Mouse (Mus musculus) limb, embryonic 14.5 days (tissue): ENCODE measurements at regions not wholly inside any gene's neighbourhood (a gene's known extent, or its start where the extent isn't known, plus 50 kb on each side); places are given as distances from the start of the nearest gene placed in this dataset.

ENCODE experiments used
- ATAC-seq: fragments of 200-750 bp; cut with Nextera tagmentation; 2 replicates; pipeline ENCODE4 v1.8.0; 2017; ENCODE audit warnings: low read depth, moderate number of reproducible peaks, moderate TSS enrichment; ENCODE audit not compliant: low FRiP score
- DNase-seq: peaks from one replicate; pipeline ENCODE4 v3.0.0-alpha.2; 2015; ENCODE audit warnings: low spot score
- H3K27ac ChIP-seq: fragments of 300-500 bp; sonication (generic); replicated peaks from 2 replicates; pipeline ENCODE4 v1.5.1; 2014; ENCODE audit warnings: low read depth, mild to moderate bottlenecking, low read length, moderate library complexity, mixed read lengths
- H3K27me3 ChIP-seq: fragments of 300-500 bp; sonication (generic); 2 replicates; pipeline ENCODE4 v1.6.1; 2014; ENCODE audit warnings: low read length, mixed read lengths; ENCODE audit not compliant: control insufficient read depth, insufficient read depth
- H3K36me3 ChIP-seq: fragments of 300-500 bp; sonication (generic); 2 replicates; pipeline ENCODE4 v1.6.1; 2014; ENCODE audit warnings: mild to moderate bottlenecking, low read length, moderate library complexity, mixed read lengths; ENCODE audit not compliant: control insufficient read depth, insufficient read depth
- H3K4me1 ChIP-seq: fragments of 300-500 bp; sonication (generic); 2 replicates; pipeline ENCODE4 v1.6.1; 2014; ENCODE audit warnings: antibody characterized with exemption, low read length, mixed read lengths; ENCODE audit not compliant: control insufficient read depth, insufficient read depth
- H3K4me2 ChIP-seq: fragments of 300-500 bp; sonication (generic); replicated peaks from 2 replicates; pipeline ENCODE4 v1.6.1; 2014; ENCODE audit warnings: low read depth, mild to moderate bottlenecking, low read length, moderate library complexity; ENCODE audit not compliant: severe bottlenecking
- H3K4me3 ChIP-seq: fragments of 300-500 bp; sonication (generic); replicated peaks from 2 replicates; pipeline ENCODE4 v1.5.1; 2014; ENCODE audit warnings: low read length
- H3K9ac ChIP-seq: fragments of 300-500 bp; sonication (generic); 2 replicates; pipeline ENCODE4 v1.6.1; 2014; ENCODE audit warnings: mild to moderate bottlenecking, low read depth, low read length, moderate library complexity; ENCODE audit not compliant: severe bottlenecking
- H3K9me3 ChIP-seq: fragments of 300-500 bp; sonication (generic); 2 replicates; pipeline ENCODE4 v1.6.1; 2016; ENCODE audit warnings: low read length; ENCODE audit not compliant: control insufficient read depth
- POLR2A ChIP-seq: fragments of 200-500 bp; IDR thresholded peaks from 2 replicates; pipeline ENCODE4 v1.8.0; 2012; ENCODE audit warnings: inconsistent platforms, mild to moderate bottlenecking, moderate library complexity, borderline replicate concordance; ENCODE audit not compliant: insufficient read depth, insufficient read length; ENCODE audit errors: extremely low read depth
- WGBS: fragments of 180-500 bp; shearing (Covaris S2); extraction: QIAGEN DNeasy Blood & Tissue Kit; methylation state at CpG from one replicate; pipeline ENCODE4 v1.1.7; 2014; 5-methylcytosine and 5-hydroxymethylcytosine counted together

GRCm38 (mm10) chr9:84376621-84377020, 451.7 kb downstream of the Bckdhb start:
- Histone ChIP-seq H3K27me3 (no peaks in the 10 kb centered on the region), H3K4me1 (no peaks in the 10 kb centered on the region), H3K4me2 (no peak overlapping the region), H3K4me3 (no peak overlapping the region), H3K9ac (no peak overlapping the region), H3K9me3 (0 out of 2 replicates have a peak, but pooled peaks cover 4% of the 10 kb centered on the region), H3K36me3 (no peaks in the 10 kb centered on the region), H3K27ac (no peak overlapping the region)
- DNase-seq (no peak), ATAC-seq (no peak)
- 91% methylated on average over 6 of the region's 6 CpGs for WGBS
- TF ChIP-seq POLR2A: no peak

GRCm38 (mm10) chr9:84381942-84382341, 457.0 kb downstream of the Bckdhb start:
- Histone ChIP-seq H3K4me3 (no peak overlapping the region), H3K9ac (no peak overlapping the region), H3K27ac (no peak overlapping the region), H3K9me3 (no peaks in the 10 kb centered on the region), H3K4me2 (no peak overlapping the region), H3K4me1 (no peaks in the 10 kb centered on the region), H3K27me3 (no peaks in the 10 kb centered on the region), H3K36me3 (no peaks in the 10 kb centered on the region)
- ATAC-seq (no peak), DNase-seq (no peak)
- TF ChIP-seq POLR2A: no peak

GRCm38 (mm10) chr9:84389831-84390230, 464.9 kb downstream of the Bckdhb start:
- 93% methylated on average over 3 of the region's 3 CpGs for WGBS
- no peak for TF ChIP-seq POLR2A
- ATAC-seq (no peak), DNase-seq (no peak)
- no peak overlapping the region for H3K9ac ChIP-seq
- H3K27ac ChIP-seq: no peak overlapping the region
- no peaks in the 10 kb centered on the region for H3K27me3 ChIP-seq
- H3K4me3 ChIP-seq: no peak overlapping the region
- H3K9me3 ChIP-seq: no peaks in the 10 kb centered on the region
- H3K4me2 ChIP-seq: no peak overlapping the region
- no peaks in the 10 kb centered on the region for H3K4me1 ChIP-seq
- H3K36me3 ChIP-seq: no peaks in the 10 kb centered on the region

GRCm38 (mm10) chr9:84394536-84395314, 469.8 kb downstream of the Bckdhb start:
- 81% methylated on average over 3 of the region's 3 CpGs for WGBS
- Histone ChIP-seq H3K36me3 (no peaks in the 10 kb centered on the region), H3K27me3 (no peaks in the 10 kb centered on the region), H3K9me3 (no peaks in the 10 kb centered on the region), H3K4me2 (no peak overlapping the region), H3K4me3 (no peak overlapping the region), H3K27ac (no peak overlapping the region), H3K9ac (no peak overlapping the region), H3K4me1 (no peaks in the 10 kb centered on the region)
- no peak for ATAC-seq
- peak; percentile 52 for DNase-seq
- TF ChIP-seq POLR2A: no peak

DNA sequence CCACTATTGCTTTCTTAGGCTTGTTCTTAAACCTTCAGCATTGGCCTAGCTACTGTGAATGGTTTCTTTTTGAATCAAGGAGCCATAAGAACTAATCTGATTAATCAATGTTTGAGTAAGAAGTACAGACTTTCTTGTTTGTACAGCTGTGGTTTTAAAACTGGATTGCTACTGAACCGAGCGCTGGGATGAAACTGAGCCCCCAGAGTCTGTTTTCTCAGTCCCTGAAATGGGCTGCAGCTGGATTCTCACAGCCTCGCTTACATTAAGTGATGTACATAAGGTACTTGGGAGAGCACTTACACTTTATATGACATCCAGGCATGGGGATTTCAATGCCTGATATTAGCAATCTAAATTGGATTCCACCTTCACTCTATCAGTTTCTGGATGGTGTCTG, 474.5 kb downstream of the Bckdhb start:
- no peaks in the 10 kb centered on the region for H3K4me1 ChIP-seq
- H3K4me2 ChIP-seq: no peak overlapping the region
- H3K4me3 ChIP-seq: no peak overlapping the region
- no peaks in the 10 kb centered on the region for H3K36me3 ChIP-seq
- no peak for ATAC-seq
- H3K9me3 ChIP-seq: no peaks in the 10 kb centered on the region
- no peak overlapping the region for H3K27ac ChIP-seq
- no peak for DNase-seq
- TF ChIP-seq POLR2A: no peak
- no peak overlapping the region for H3K9ac ChIP-seq
- WGBS: 50% methylated on average over 3 of the region's 3 CpGs
- no peaks in the 10 kb centered on the region for H3K27me3 ChIP-seq
